Mouse (Mus musculus): ENCODE measurements around the gene Dock3. TPM values are rescaled to one million over a fixed set of nuclear protein-coding genes. Genes with fewer than 3 reads are reported as not detected.

Dock3 gene
- polyA plus RNA-seq, 1 experiment, result 78.6 TPM

- DNase-seq (ENCODE audit: low read depth), result peak; percentile 100
- TF ChIP-seq POLR2A (IDR thresholded peaks at IDR 0.05; ENCODE audit: borderline replicate concordance, extremely low read depth, insufficient read depth, insufficient read length, poor library complexity, severe bottlenecking) (peak; percentile 83), CTCF (IDR thresholded peaks at IDR 0.05; ENCODE audit: borderline replicate concordance, extremely low read depth, insufficient read depth, insufficient read length) (peak; percentile 85)
Measured at GRCm38 (mm10) chr9:106886828-106887702, 344.6 kb downstream of the Dock3 start, which contains the start of gene Rbm15b. Rbm15b (minus strand) TSS chr9:106887428.

- no peak for TF ChIP-seq POLR2A (IDR thresholded peaks at IDR 0.05; ENCODE audit: borderline replicate concordance, extremely low read depth, insufficient read depth, insufficient read length, poor library complexity, severe bottlenecking)
- TF ChIP-seq CTCF (IDR thresholded peaks at IDR 0.05; ENCODE audit: borderline replicate concordance, extremely low read depth, insufficient read depth, insufficient read length), result no peak
- peak; percentile 56 for DNase-seq (ENCODE audit: low read depth)
Measured at GRCm38 (mm10) chr9:106885901-106886731, 345.6 kb downstream of the Dock3 start.

- TF ChIP-seq POLR2A (IDR thresholded peaks at IDR 0.05; ENCODE audit: borderline replicate concordance, extremely low read depth, insufficient read depth, insufficient read length, poor library complexity, severe bottlenecking) (no peak), CTCF (IDR thresholded peaks at IDR 0.05; ENCODE audit: borderline replicate concordance, extremely low read depth, insufficient read depth, insufficient read length) (no peak)
- DNase-seq (ENCODE audit: low read depth), result peak; percentile 27
Measured at GRCm38 (mm10) chr9:106884996-106885900, 346.5 kb downstream of the Dock3 start.

GRCm38 (mm10) chr9:106884306-106884705 is 347.4 kb downstream of the Dock3 start:
- TF ChIP-seq POLR2A (IDR thresholded peaks at IDR 0.05; ENCODE audit: borderline replicate concordance, extremely low read depth, insufficient read depth, insufficient read length, poor library complexity, severe bottlenecking), result no peak
- no peak for TF ChIP-seq CTCF (IDR thresholded peaks at IDR 0.05; ENCODE audit: borderline replicate concordance, extremely low read depth, insufficient read depth, insufficient read length)
- no peak for DNase-seq (ENCODE audit: low read depth)

- TF ChIP-seq CTCF (IDR thresholded peaks at IDR 0.05; ENCODE audit: borderline replicate concordance, extremely low read depth, insufficient read depth, insufficient read length) (no peak), POLR2A (IDR thresholded peaks at IDR 0.05; ENCODE audit: borderline replicate concordance, extremely low read depth, insufficient read depth, insufficient read length, poor library complexity, severe bottlenecking) (no peak)
- no peak for DNase-seq (ENCODE audit: low read depth)
Measured at GRCm38 (mm10) chr9:106883085-106883484, 348.6 kb downstream of the Dock3 start.

GRCm38 (mm10) chr9:106882176-106882575 is 349.5 kb downstream of the Dock3 start:
- DNase-seq (ENCODE audit: low read depth), result no peak
- TF ChIP-seq POLR2A (IDR thresholded peaks at IDR 0.05; ENCODE audit: borderline replicate concordance, extremely low read depth, insufficient read depth, insufficient read length, poor library complexity, severe bottlenecking), result no peak
- TF ChIP-seq CTCF (IDR thresholded peaks at IDR 0.05; ENCODE audit: borderline replicate concordance, extremely low read depth, insufficient read depth, insufficient read length), result no peak

- TF ChIP-seq CTCF (IDR thresholded peaks at IDR 0.05; ENCODE audit: borderline replicate concordance, extremely low read depth, insufficient read depth, insufficient read length) (no peak), POLR2A (IDR thresholded peaks at IDR 0.05; ENCODE audit: borderline replicate concordance, extremely low read depth, insufficient read depth, insufficient read length, poor library complexity, severe bottlenecking) (no peak)
- DNase-seq (ENCODE audit: low read depth), result no peak
Measured at GRCm38 (mm10) chr9:106881071-106881755, 350.5 kb downstream of the Dock3 start.

GRCm38 (mm10) chr9:106879471-106879870 is 352.2 kb downstream of the Dock3 start:
- TF ChIP-seq CTCF (IDR thresholded peaks at IDR 0.05; ENCODE audit: borderline replicate concordance, extremely low read depth, insufficient read depth, insufficient read length), result no peak
- TF ChIP-seq POLR2A (IDR thresholded peaks at IDR 0.05; ENCODE audit: borderline replicate concordance, extremely low read depth, insufficient read depth, insufficient read length, poor library complexity, severe bottlenecking), result no peak
- DNase-seq (ENCODE audit: low read depth), result no peak

GRCm38 (mm10) chr9:106876666-106877065 is 355.0 kb downstream of the Dock3 start:
- TF ChIP-seq POLR2A (IDR thresholded peaks at IDR 0.05; ENCODE audit: borderline replicate concordance, extremely low read depth, insufficient read depth, insufficient read length, poor library complexity, severe bottlenecking) (no peak), CTCF (IDR thresholded peaks at IDR 0.05; ENCODE audit: borderline replicate concordance, extremely low read depth, insufficient read depth, insufficient read length) (no peak)

GRCm38 (mm10) chr9:106874216-106874615 is 357.5 kb downstream of the Dock3 start:
- no peak for DNase-seq (ENCODE audit: low read depth)

More at GRCm38 (mm10) chr9:106876666-106877065, 355.0 kb downstream of the Dock3 start:
- no peak for DNase-seq (ENCODE audit: low read depth)

More at GRCm38 (mm10) chr9:106874216-106874615, 357.5 kb downstream of the Dock3 start:
- TF ChIP-seq CTCF (IDR thresholded peaks at IDR 0.05; ENCODE audit: borderline replicate concordance, extremely low read depth, insufficient read depth, insufficient read length), result no peak
- no peak for TF ChIP-seq POLR2A (IDR thresholded peaks at IDR 0.05; ENCODE audit: borderline replicate concordance, extremely low read depth, insufficient read depth, insufficient read length, poor library complexity, severe bottlenecking)

Data from brain, embryonic 14.5 days (tissue).